Mouse (Mus musculus): Measurements from ENCODE around the gene Casc3. TPM values are rescaled to one million over a fixed set of nuclear protein-coding genes. Genes with fewer than 3 reads are reported as not detected.

Casc3 gene
- polyA plus RNA-seq, 1 experiment from 2014 or later = 42.8 TPM

DNA sequence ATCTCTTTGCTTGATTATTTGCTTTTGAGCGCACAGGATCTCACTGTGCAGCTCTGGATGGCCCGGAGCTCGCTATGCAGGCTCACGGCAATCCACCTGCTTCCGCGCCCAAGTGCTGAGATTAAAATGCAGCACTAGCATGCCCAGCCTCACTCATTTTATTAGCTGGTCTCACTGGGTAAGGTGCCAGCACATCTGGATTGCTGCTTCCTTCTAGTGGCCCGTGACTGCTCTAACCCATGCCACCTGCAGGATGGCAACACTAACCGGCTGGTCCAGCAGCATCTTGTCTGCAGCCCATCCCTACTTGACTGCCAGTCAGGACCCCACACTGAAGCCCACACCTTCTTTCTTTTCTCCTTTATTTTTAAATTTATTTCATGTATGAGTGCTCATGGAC is 49.4 kb downstream of the Casc3 start:
- no peaks in the 10 kb centered on the region for H3K36me3 ChIP-seq (ENCODE audit: insufficient read depth)
- H3K27ac ChIP-seq (ENCODE audit: low read depth) = no peak overlapping the region
- H3K4me1 ChIP-seq (ENCODE audit: insufficient read depth) = 0 out of 2 replicates have a peak, but pooled peaks cover 15% of the 10 kb centered on the region
- no peak for ATAC-seq (ENCODE audit: insufficient read depth)
- DNase-seq = no peak
- no peak for TF ChIP-seq CTCF (IDR thresholded peaks at IDR 0.05; ENCODE audit: low read depth)
- no peak overlapping the region for H3K4me3 ChIP-seq (ENCODE audit: low read depth, low read length)
- H3K9ac ChIP-seq = no peak overlapping the region
- 76% methylated on average over 8 of the region's 8 CpGs for WGBS
- no peak overlapping the region for H3K4me2 ChIP-seq
- H3K9me3 ChIP-seq (ENCODE audit: low read depth, low read length) = no peaks in the 10 kb centered on the region
- no peaks in the 10 kb centered on the region for H3K27me3 ChIP-seq (ENCODE audit: insufficient read depth, low read length)

DNA sequence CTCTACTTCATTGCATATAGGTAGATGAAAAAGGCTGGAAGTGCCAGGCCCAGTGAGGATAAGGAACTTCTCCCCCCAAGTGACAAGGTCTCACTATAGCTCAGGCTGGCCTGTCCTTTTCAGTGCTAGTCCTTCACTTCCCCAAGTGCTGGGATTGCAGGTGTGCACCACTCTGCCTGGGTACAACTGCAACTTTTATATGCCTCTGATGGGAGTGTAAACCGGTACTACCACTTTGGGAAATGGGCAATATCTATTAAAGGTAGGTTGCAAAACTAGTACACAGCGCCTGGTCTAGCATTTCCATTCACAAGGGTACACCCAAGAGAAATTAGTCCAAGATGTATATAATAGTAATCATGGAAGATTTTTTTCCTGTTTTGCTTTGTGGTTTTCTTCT is 50.0 kb downstream of the Casc3 start:
- TF ChIP-seq CTCF (IDR thresholded peaks at IDR 0.05; ENCODE audit: low read depth) = no peak
- ATAC-seq (ENCODE audit: insufficient read depth) = no peak
- no peaks in the 10 kb centered on the region for H3K36me3 ChIP-seq (ENCODE audit: insufficient read depth)
- H3K9ac ChIP-seq = no peak overlapping the region
- 91% methylated on average over 2 of the region's 2 CpGs for WGBS
- H3K4me2 ChIP-seq = no peak overlapping the region
- H3K27me3 ChIP-seq (ENCODE audit: insufficient read depth, low read length) = no peaks in the 10 kb centered on the region
- no peak overlapping the region for H3K4me3 ChIP-seq (ENCODE audit: low read depth, low read length)
- 0 out of 2 replicates have a peak, but pooled peaks cover 12% of the 10 kb centered on the region for H3K4me1 ChIP-seq (ENCODE audit: insufficient read depth)
- H3K27ac ChIP-seq (ENCODE audit: low read depth) = no peak overlapping the region
- no peak for DNase-seq
- H3K9me3 ChIP-seq (ENCODE audit: low read depth, low read length) = no peaks in the 10 kb centered on the region

DNA sequence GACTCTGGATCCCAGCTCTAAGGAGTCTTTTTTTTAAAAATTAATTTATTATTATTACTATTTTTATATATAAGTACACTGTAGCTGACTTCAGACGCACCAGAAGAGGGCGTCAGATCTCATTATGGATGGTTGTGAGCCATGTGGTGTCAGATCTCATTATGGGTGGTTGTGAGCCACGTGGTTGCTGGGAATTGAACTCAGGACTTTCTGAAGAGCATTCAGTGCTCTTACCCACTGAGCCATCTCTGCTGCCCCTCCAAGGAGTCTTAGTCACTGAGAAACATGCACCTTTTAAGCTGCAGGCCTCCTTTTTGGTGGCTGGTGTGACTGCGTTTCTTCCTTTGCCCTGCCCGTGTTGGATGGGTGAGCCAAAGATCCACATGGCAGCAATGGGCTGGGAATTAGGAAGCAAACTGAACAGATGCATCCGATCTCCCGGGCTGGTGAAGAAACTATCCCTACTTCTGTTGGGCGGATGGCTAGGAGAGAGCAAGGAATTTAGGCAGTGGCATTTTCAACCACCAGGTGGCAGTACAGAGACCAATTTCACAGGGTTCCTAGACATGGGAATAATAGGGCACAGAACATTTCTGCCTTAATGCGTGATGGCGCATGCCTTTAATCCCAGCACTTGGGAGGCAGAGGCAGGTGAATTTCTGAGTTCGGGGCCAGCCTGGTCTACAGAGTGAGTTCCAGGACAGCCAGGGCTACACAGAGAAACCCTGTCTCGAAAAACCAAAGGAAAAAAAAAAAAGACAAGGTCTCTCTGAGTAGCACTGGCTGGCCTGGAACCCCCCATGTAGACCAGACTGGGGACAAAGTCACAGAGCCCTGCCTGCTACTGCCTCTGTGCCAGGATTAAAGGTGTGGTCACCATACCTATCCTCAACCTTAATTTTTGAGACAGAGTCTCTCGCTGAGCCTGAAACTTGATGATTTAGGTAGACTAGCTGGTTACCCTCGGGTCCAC is 54.3 kb downstream of the Casc3 start:
- peak; percentile 98 for DNase-seq
- 34% methylated on average over 14 of the region's 14 CpGs for WGBS

DNA sequence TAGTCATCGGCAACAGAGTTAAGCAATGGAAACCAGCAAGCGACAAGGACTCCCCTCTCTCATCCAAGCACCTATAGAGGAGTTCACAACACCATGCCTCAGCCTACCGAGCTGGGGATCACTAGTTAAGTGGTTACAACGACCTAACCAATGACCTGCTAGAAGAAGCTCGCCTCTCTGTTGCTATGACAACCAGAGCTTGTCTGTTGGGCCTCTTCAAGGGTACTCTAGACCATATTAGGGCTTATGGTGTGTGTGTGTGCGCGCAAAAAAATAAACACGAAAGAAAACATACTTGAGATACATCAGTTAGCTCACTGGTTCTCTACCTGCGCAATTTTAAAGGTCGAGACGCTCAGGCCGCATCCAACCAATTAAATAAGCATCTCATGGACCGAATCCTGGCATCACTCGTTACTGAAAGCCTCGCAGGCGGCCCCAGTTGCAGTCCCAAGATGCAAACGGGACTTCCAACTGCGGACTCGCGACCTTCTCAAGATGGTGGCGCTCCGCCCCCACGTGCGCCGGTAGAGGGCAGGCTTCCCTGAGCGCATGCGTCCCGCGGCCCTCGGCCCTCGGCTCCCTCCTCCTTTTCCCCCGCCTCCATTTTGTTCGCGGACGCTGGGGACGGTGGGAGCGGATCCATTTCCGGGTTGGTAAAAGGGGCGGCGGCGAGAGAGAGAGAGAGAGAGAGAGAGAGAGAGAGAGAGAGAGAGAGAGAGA is 58.5 kb downstream of the Casc3 start, which contains the start of gene Wipf2:
TSS of gene Wipf2 (plus strand) at position 611 of the 723 bp plus-strand sequence.
- peak; percentile 88 for TF ChIP-seq CTCF (IDR thresholded peaks at IDR 0.05; ENCODE audit: low read depth)
- peak; percentile 91 for ATAC-seq (ENCODE audit: insufficient read depth)
- 6% methylated on average over 37 of the region's 41 CpGs for WGBS

More for the DNA sequence above, 54.3 kb downstream of the Casc3 start:
- H3K4me1 ChIP-seq (ENCODE audit: insufficient read depth) = no peaks in the 10 kb centered on the region
- no peak overlapping the region for H3K4me2 ChIP-seq
- TF ChIP-seq CTCF (IDR thresholded peaks at IDR 0.05; ENCODE audit: low read depth) = peak; percentile 94
- H3K4me3 ChIP-seq (ENCODE audit: low read depth, low read length) = no peak overlapping the region
- no peaks in the 10 kb centered on the region for H3K27me3 ChIP-seq (ENCODE audit: insufficient read depth, low read length)
- no peak overlapping the region for H3K9ac ChIP-seq
- H3K36me3 ChIP-seq (ENCODE audit: insufficient read depth) = no peaks in the 10 kb centered on the region
- peak; percentile 59 for ATAC-seq (ENCODE audit: insufficient read depth)
- H3K9me3 ChIP-seq (ENCODE audit: low read depth, low read length) = no peaks in the 10 kb centered on the region
- H3K27ac ChIP-seq (ENCODE audit: low read depth) = no peak overlapping the region

DNA sequence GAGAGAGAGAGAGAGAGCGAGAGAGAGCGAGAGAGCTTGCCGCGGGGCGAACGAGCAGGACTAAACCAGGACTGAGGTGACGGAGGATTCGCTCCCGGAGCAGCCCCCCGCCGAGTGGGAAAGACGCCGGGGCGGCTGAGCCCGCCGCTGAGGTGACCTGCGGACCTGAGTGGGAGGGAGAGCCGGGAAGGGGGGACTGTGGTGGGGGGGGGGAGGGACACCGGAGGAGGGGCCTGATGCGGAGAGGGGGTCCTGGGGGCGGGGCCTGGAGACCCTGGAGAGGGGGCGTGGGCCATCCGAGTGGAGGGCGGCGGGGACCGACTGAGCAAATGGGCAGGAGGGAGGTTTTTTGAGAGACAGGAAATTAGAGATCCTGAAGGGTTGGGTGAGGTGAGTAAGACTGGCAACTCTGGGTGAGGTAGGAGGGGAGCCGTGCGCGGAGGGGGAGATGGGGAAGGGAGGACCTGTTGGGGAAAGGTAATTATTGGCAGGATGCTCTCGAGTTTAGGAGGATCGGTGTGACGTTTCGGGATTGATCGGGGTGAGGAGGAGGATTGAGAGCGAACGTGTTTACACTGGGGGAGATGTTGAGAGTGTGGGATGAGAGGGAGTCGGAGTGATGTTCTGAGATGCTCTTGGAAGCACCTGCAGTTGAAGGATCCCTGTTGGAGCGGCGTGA is 59.2 kb downstream of the Casc3 start:
- peaks cover 25% of the 10 kb centered on the region for H3K36me3 ChIP-seq (ENCODE audit: insufficient read depth)
- H3K9me3 ChIP-seq (ENCODE audit: low read depth, low read length) = no peaks in the 10 kb centered on the region
- H3K4me3 ChIP-seq (ENCODE audit: low read depth, low read length) = peak overlapping the region; percentile 62
- peak overlapping the region; percentile 84 for H3K27ac ChIP-seq (ENCODE audit: low read depth)
- peak overlapping the region; percentile 71 for H3K4me2 ChIP-seq
- peak; percentile 74 for DNase-seq
- peak; percentile 68 for ATAC-seq (ENCODE audit: insufficient read depth)
- no peaks in the 10 kb centered on the region for H3K27me3 ChIP-seq (ENCODE audit: insufficient read depth, low read length)
- WGBS = under 1% methylated on average over 35 of the region's 39 CpGs
- TF ChIP-seq CTCF (IDR thresholded peaks at IDR 0.05; ENCODE audit: low read depth) = no peak
- no peaks in the 10 kb centered on the region for H3K4me1 ChIP-seq (ENCODE audit: insufficient read depth)
- peak overlapping the region; percentile 68 for H3K9ac ChIP-seq

More for the DNA sequence above, 58.5 kb downstream of the Casc3 start, which contains the start of gene Wipf2:
- H3K9me3 ChIP-seq (ENCODE audit: low read depth, low read length) = no peaks in the 10 kb centered on the region
- DNase-seq = peak; percentile 99
- no peaks in the 10 kb centered on the region for H3K27me3 ChIP-seq (ENCODE audit: insufficient read depth, low read length)
- peak within 1 kb of the TSS; percentile 84 for H3K27ac ChIP-seq (ENCODE audit: low read depth)
- H3K36me3 ChIP-seq (ENCODE audit: insufficient read depth) = peaks cover 18% of the 10 kb centered on the region
- peak within 1 kb of the TSS; percentile 68 for H3K9ac ChIP-seq
- H3K4me1 ChIP-seq (ENCODE audit: insufficient read depth) = no peaks in the 10 kb centered on the region
- H3K4me2 ChIP-seq = peak within 1 kb of the TSS; percentile 71
- H3K4me3 ChIP-seq (ENCODE audit: low read depth, low read length) = peak within 1 kb of the TSS; percentile 62

DNA sequence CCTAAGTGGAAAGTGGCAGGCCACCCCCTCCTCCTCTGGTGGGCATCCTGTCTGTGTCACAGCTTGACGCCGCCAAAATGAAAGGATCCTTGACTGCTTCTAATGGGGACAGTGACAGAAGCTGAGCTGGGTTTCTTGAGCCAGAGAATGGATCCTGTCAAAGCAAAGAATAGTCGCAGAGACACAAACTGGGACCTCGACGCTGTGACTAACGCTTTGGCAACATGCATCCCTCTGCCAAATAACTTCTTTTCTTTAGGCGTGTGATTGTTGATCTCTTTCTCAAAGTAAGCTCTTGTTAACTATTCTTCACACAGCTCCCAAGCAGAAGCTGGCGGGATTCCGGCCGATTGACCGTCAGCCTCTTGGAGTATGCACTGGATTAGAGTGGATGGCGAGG is 62.6 kb downstream of the Casc3 start:
- Histone ChIP-seq H3K27me3 (ENCODE audit: insufficient read depth, low read length) (no peaks in the 10 kb centered on the region), H3K36me3 (ENCODE audit: insufficient read depth) (peaks cover 38% of the 10 kb centered on the region), H3K4me2 (no peak overlapping the region), H3K4me3 (ENCODE audit: low read depth, low read length) (no peak overlapping the region), H3K27ac (ENCODE audit: low read depth) (no peak overlapping the region), H3K9ac (no peak overlapping the region), H3K4me1 (ENCODE audit: insufficient read depth) (no peaks in the 10 kb centered on the region), H3K9me3 (ENCODE audit: low read depth, low read length) (no peaks in the 10 kb centered on the region)
- TF ChIP-seq CTCF (IDR thresholded peaks at IDR 0.05; ENCODE audit: low read depth) = no peak
- DNase-seq (no peak), ATAC-seq (ENCODE audit: insufficient read depth) (no peak)
- WGBS = 88% methylated on average over 12 of the region's 12 CpGs

Measured in lung, embryonic 14.5 days (tissue).